Mouse (Mus musculus) forebrain, embryonic 14.5 days (tissue): ENCODE measurements around the gene Gcm2. TPM values are rescaled to one million over a fixed set of nuclear protein-coding genes. Genes with fewer than 3 reads are reported as not detected.
A peak's percentile ranks its signal among the peaks of the same experiment; 100 is the strongest.

Source experiments
- ATAC-seq: fragments of 200-750 bp; cut with Nextera tagmentation; 2 replicates; pipeline ENCODE4 v1.8.0; 2017; ENCODE audit warnings: mild to moderate bottlenecking, moderate library complexity
- DNase-seq: peaks from one replicate; pipeline ENCODE4 v3.0.0-alpha.2; 2015; ENCODE audit warnings: low spot score
- H3K27ac ChIP-seq: fragments of 300-500 bp; sonication (generic); 2 replicates; pipeline ENCODE4 v1.5.1; 2014; ENCODE audit warnings: low read depth, mild to moderate bottlenecking, control low read depth, low read length, moderate library complexity
- H3K27me3 ChIP-seq: fragments of 300-500 bp; sonication (generic); replicated peaks from 2 replicates; pipeline ENCODE4 v1.6.1; 2014; ENCODE audit warnings: low read length, control low read depth, mixed read lengths; ENCODE audit not compliant: control insufficient read depth, insufficient read depth
- H3K36me3 ChIP-seq: fragments of 300-500 bp; sonication (generic); 2 replicates; pipeline ENCODE4 v1.6.1; 2014; ENCODE audit warnings: low read length, control low read depth; ENCODE audit not compliant: control insufficient read depth, insufficient read depth
- H3K4me1 ChIP-seq: fragments of 300-500 bp; sonication (generic); 2 replicates; pipeline ENCODE4 v1.6.1; 2014; ENCODE audit warnings: antibody characterized with exemption, low read length, control low read depth; ENCODE audit not compliant: control insufficient read depth, insufficient read depth
- H3K4me2 ChIP-seq: fragments of 300-500 bp; sonication (generic); 2 replicates; pipeline ENCODE4 v1.6.1; 2014; ENCODE audit warnings: mild to moderate bottlenecking, control low read depth, low read length
- H3K4me3 ChIP-seq: fragments of 300-500 bp; sonication (generic); 2 replicates; pipeline ENCODE4 v1.5.1; 2014; ENCODE audit warnings: low read depth, low read length, control low read depth
- H3K9ac ChIP-seq: fragments of 300-500 bp; sonication (generic); 2 replicates; pipeline ENCODE4 v1.6.1; 2014; ENCODE audit warnings: mild to moderate bottlenecking, low read length, control low read depth, moderate library complexity
- H3K9me3 ChIP-seq: fragments of 300-500 bp; sonication (generic); replicated peaks from 2 replicates; pipeline ENCODE4 v1.6.1; 2016; ENCODE audit warnings: low read length, control low read depth, mixed read lengths; ENCODE audit not compliant: control insufficient read depth
- whole genome bisulfite sequencing: fragments of 180-500 bp; shearing (Covaris S2); extraction: QIAGEN DNeasy Blood & Tissue Kit; methylation state at CpG from one replicate; pipeline ENCODE4 v1.1.7; 2014; 5-methylcytosine and 5-hydroxymethylcytosine counted together
- polyA plus RNA-seq: library from polyadenylated mRNA; unstranded; fragments of >200 nt; fragmentation: Nextera tagmentation; extraction: Ambion mirVana; gene quantifications from 2 replicates; pipeline ENCODE4 v1.2.1, GENCODE M21; 2014

Gcm2 gene
- polyA plus RNA-seq, 1 experiment from 2014 or later, result not detected

DNA sequence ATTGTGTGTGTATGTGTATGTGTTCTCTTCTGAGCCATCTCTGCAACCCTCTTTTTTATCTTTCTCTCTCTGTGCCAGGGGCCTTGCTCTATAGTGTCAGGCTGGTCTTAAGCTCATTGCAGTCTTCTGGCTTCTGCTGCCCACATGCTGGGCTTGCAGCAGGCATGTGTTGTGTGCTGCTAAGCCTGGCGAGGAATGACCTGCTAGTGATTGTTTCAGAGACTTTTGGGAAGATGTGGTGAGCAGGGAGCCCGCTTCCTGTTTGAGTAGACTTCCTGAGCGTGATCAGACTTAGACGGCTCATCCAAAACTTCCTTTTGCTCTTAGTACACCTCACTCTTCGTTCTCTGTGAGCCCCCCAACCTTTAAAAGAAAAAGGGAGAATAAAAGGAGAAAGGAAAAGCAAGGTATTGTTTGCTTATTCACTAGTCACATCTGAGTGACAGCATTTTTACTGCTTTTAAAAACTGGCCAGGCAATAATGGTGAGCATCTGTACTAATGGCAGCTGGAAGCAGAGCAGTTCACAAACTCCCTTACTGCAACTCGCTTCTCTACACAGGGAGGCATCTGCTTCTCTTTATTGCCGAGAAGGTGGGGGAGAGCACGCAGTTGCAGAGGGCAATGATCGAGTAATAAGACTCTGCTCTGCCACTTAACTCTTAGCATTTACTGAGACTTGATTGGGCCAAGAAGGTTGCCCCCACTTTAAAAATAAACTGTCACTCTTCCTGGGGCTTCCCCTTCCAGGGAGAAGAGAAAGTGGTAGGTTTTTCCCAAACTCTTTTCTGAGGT, 8.5 kb upstream of the Gcm2 start:
- H3K27ac ChIP-seq, result no peak overlapping the region
- no peak overlapping the region for H3K9ac ChIP-seq
- peaks cover 4% of the 10 kb centered on the region; the same call in 1 of the 2 replicates for H3K27me3 ChIP-seq
- ATAC-seq (no peak), DNase-seq (no peak)
- H3K4me2 ChIP-seq, result no peak overlapping the region
- no peaks in the 10 kb centered on the region for H3K36me3 ChIP-seq
- H3K9me3 ChIP-seq, result no peaks in the 10 kb centered on the region
- no peak overlapping the region for H3K4me3 ChIP-seq
- WGBS, result 43% methylated on average over 9 of the region's 9 CpGs
- H3K4me1 ChIP-seq, result no peaks in the 10 kb centered on the region

DNA sequence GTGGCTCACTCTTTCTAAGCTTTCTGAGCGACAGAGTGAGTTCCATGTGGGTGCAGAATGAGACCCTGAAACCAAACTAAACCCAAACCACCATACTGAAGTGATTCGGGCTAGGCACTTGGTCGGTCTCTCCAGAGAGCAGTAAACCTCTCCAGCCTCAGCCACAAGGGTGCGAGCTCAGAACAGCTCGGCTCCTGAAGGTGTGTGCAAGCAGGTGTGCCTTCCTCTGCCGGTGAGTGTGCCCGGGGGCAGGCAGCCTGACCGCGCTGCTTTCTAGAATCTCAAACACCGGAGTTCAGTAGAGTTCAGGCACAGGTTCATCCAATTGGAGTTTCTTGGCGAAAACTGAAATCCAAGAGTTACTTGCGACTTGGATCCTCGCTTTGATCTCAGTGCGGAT, 3.1 kb upstream of the Gcm2 start, which contains the start of gene Sycp2l:
Sycp2l (plus strand) TSS at position 368 of the 400 bp plus-strand sequence.
- no peak for DNase-seq
- Histone ChIP-seq H3K9me3 (no peaks in the 10 kb centered on the region), H3K4me2 (peak within 1 kb of the TSS; percentile 21; the same call in 1 of the 2 replicates), H3K9ac (no peak within 1 kb of the TSS), H3K4me1 (no peaks in the 10 kb centered on the region), H3K36me3 (no peaks in the 10 kb centered on the region), H3K27ac (no peak within 1 kb of the TSS), H3K27me3 (peaks cover 4% of the 10 kb centered on the region; the same call in 1 of the 2 replicates), H3K4me3 (no peak within 1 kb of the TSS)
- no peak for ATAC-seq
- 27% methylated on average over 14 of the region's 14 CpGs for WGBS

DNA sequence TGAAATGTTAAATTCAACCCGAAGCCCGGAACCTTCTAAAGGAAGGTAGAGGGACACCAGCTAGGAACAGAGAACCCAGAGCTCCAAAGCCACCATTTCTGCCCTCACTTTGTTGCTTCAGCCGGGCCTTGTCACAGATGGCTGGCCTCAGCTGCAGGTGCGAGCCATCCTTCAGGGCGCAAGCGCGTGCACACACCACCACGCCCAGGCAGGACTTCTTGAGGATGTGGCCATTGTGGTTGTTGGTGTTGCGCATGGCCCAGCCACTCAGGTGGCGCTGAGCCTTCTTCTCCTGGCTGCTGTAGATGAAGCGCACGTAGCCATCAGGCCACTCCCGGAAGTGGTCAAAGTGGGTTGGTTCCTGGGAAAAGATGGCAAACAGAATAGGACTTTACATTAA, 5.3 kb downstream of the Gcm2 start:
- DNase-seq (no peak), ATAC-seq (no peak)
- WGBS, result 95% methylated on average over 13 of the region's 13 CpGs
- no peak overlapping the region for H3K4me3 ChIP-seq
- no peak overlapping the region for H3K27ac ChIP-seq
- no peaks in the 10 kb centered on the region for H3K36me3 ChIP-seq
- no peaks in the 10 kb centered on the region for H3K27me3 ChIP-seq
- H3K9ac ChIP-seq, result no peak overlapping the region
- H3K4me2 ChIP-seq, result no peak overlapping the region
- H3K4me1 ChIP-seq, result no peaks in the 10 kb centered on the region
- H3K9me3 ChIP-seq, result no peaks in the 10 kb centered on the region

DNA sequence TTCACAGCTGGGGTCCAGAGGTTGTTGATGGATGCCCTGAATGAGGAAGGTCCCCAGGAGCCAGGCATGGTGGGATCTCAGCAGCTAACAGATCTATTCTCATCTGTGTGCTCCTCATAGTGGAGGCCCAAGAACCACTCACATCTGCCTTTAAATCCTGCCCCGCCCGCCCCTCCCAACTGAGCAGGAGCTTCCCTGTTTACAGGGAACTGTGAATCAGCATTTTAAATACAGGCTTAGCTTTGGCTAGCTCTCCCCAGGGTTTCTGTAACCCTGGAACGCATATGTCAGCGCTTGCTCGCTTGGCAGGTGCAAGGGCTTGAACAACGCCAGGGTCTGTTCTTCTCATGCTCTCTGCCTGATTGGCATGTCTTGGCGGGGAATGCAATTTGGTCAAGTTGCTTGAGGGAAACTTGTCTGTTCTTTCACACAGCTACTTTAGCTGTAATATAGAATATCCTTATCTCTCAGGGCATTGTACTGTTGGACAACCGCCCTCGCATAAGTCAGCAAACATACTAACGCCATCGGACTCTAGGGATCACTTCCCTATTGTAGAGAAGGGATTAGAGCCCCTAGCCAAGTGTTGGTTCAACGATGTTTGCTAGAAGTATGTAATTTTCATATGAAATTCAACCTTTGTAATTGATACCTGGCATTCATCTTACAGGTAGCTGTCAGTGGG, 6.9 kb downstream of the Gcm2 start:
- WGBS, result 76% methylated on average over 12 of the region's 12 CpGs
- H3K4me3 ChIP-seq, result no peak overlapping the region
- H3K4me1 ChIP-seq, result no peaks in the 10 kb centered on the region
- no peak overlapping the region for H3K9ac ChIP-seq
- no peak overlapping the region for H3K4me2 ChIP-seq
- H3K27me3 ChIP-seq, result no peaks in the 10 kb centered on the region
- ATAC-seq (no peak), DNase-seq (no peak)
- H3K36me3 ChIP-seq, result no peaks in the 10 kb centered on the region
- no peaks in the 10 kb centered on the region for H3K9me3 ChIP-seq
- H3K27ac ChIP-seq, result no peak overlapping the region

DNA sequence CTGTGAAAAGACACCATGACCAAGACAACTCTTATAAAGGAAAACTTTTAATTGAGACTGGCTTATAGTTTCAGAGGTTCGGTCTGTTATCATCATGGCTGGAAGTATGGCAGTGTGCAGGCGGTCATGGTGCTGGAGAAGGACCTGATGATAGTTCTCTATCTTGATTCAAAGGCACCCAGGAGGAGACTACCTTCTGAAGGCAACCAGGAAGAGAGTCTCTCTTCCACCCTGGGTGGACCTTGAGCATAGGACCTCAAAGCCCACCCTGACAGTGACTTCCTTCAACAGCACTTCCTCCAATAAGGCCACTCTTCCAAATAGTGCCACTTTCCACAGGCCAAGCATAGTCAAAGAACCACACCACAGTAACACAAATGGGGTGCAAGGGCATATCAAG, 10.8 kb downstream of the Gcm2 start:
- no peak for ATAC-seq
- WGBS, result 83% methylated on average over 2 of the region's 2 CpGs

GRCm38 (mm10) chr13:41098325-41098724, 12.5 kb downstream of the Gcm2 start:
- H3K4me3 ChIP-seq, result no peak overlapping the region
- H3K27ac ChIP-seq, result no peak overlapping the region
- 91% methylated on average over 15 of the region's 15 CpGs for WGBS
- ATAC-seq, result no peak
- no peaks in the 10 kb centered on the region for H3K4me1 ChIP-seq
- no peak overlapping the region for H3K4me2 ChIP-seq
- no peaks in the 10 kb centered on the region for H3K9me3 ChIP-seq
- H3K36me3 ChIP-seq, result no peaks in the 10 kb centered on the region
- no peaks in the 10 kb centered on the region for H3K27me3 ChIP-seq
- H3K9ac ChIP-seq, result no peak overlapping the region
- no peak for DNase-seq

More for the DNA sequence above, 10.8 kb downstream of the Gcm2 start:
- H3K27me3 ChIP-seq, result no peaks in the 10 kb centered on the region
- no peak overlapping the region for H3K4me3 ChIP-seq
- H3K9ac ChIP-seq, result no peak overlapping the region
- no peaks in the 10 kb centered on the region for H3K36me3 ChIP-seq
- no peak for DNase-seq
- no peaks in the 10 kb centered on the region for H3K4me1 ChIP-seq
- no peaks in the 10 kb centered on the region for H3K9me3 ChIP-seq
- no peak overlapping the region for H3K27ac ChIP-seq
- no peak overlapping the region for H3K4me2 ChIP-seq

DNA sequence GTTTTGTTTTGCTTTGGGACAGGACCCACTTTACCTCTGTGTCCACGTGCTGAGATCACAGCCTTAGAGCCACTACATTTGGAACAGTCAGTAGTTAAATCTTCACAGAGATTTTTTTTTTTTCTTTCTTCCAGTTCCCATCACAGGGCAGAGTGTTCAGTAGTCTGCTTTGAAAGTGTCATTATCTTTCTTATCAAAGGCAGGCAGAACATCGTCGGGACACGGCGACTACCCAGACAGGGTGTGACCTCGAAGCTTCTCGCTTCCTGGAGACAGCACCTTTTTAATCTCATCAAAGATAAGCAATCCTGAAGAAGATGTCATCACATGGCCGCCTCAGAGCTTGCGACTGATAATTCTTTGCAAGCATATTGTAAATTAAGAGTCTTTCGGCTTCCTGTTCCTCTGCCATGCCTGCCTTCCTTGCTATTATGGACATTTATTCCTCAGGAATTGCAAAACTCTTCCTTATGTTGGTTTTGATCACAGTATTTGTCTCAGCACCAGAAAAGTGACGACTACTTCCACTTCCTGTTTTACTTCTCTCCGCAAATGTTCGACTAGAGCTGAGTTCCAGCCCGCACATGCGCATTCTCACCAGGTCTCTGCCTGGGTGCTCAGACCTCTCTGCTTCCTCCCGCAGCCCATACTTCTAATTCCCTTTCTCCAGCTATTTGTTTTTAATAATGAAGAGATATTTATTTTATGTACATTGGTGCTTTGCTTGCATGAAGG, 13.3 kb downstream of the Gcm2 start:
- Histone ChIP-seq H3K9ac (no peak overlapping the region), H3K4me3 (no peak overlapping the region), H3K27me3 (no peaks in the 10 kb centered on the region), H3K4me2 (no peak overlapping the region), H3K4me1 (no peaks in the 10 kb centered on the region), H3K36me3 (no peaks in the 10 kb centered on the region), H3K27ac (no peak overlapping the region), H3K9me3 (no peaks in the 10 kb centered on the region)
- DNase-seq (no peak), ATAC-seq (no peak)
- WGBS, result 84% methylated on average over 16 of the region's 16 CpGs

- DNase-seq, result no peak
- H3K9me3 ChIP-seq, result no peaks in the 10 kb centered on the region
- H3K27me3 ChIP-seq, result no peaks in the 10 kb centered on the region
- H3K4me2 ChIP-seq, result no peak overlapping the region
- WGBS, result 83% methylated on average over 10 of the region's 10 CpGs
- H3K36me3 ChIP-seq, result no peaks in the 10 kb centered on the region
- no peak for ATAC-seq
- no peak overlapping the region for H3K27ac ChIP-seq
- no peak overlapping the region for H3K9ac ChIP-seq
- no peaks in the 10 kb centered on the region for H3K4me1 ChIP-seq
- H3K4me3 ChIP-seq, result no peak overlapping the region
Observed at GRCm38 (mm10) chr13:41094160-41094559, 16.7 kb downstream of the Gcm2 start.
